Mouse (Mus musculus): ENCODE data around the gene Vps4a.

DNA sequence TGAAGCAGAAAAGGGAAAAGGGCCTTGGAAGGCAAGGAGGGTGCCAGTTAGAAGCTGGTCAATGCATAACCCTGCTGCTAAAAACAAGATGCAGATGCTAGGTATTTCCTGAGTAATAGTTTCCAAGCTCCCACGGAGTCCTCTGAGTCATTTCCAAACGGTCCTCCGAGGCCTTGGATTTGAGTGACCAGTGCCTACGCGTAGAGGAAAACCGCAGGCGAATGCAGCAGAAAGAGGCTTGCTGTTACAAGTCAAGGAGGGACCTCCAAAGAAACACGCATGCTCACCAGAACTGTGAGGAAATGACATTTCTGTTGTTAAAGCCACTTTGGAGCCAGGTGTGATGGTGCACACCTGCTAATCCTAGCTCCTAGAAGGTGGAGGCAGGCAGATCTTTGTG lies 7.5 kb upstream of the Vps4a start:
- TF ChIP-seq MAFK (IDR thresholded peaks at IDR 0.05; ENCODE audit: borderline replicate concordance, low read depth, low read length) (no peak), MXI1 (IDR thresholded peaks at IDR 0.05; ENCODE audit: low read depth, low read length) (no peak), CTCF (IDR thresholded peaks at IDR 0.05 in 2 of 3, conservative IDR thresholded peaks at IDR 0.05 in 1 of 3; ENCODE audit: control insufficient read depth in 1 of 3, insufficient read depth in 1 of 3, low read depth in 2 of 3, low read length in 3 of 3, poor library complexity in 1 of 3, severe bottlenecking in 1 of 3) (no peak), CHD1 (IDR thresholded peaks at IDR 0.05; ENCODE audit: low read depth, low read length) (no peak), KAT2A (conservative IDR thresholded peaks at IDR 0.05; ENCODE audit: low read depth, low read length) (no peak), NRF1 (IDR thresholded peaks at IDR 0.05; ENCODE audit: insufficient read depth, low read depth, low read length, poor library complexity, severe bottlenecking) (no peak)

Data from MEL (cell line).